Mouse (Mus musculus) C2C12 (cell line): Measurements from ENCODE around the gene Cox6a2. TPM values are rescaled to one million over a fixed set of nuclear protein-coding genes. Genes with fewer than 3 reads are reported as not detected.

Experiments used
- H3K27me3 ChIP-seq: one replicate; pipeline ENCODE4 v1.6.1; 2011; ENCODE audit not compliant: control insufficient read depth, insufficient read depth, insufficient read length
- H3K36me3 ChIP-seq: one replicate; pipeline ENCODE4 v1.6.1; 2011; ENCODE audit not compliant: control insufficient read depth, insufficient read depth
- H3K4me3 ChIP-seq: one replicate; pipeline ENCODE4 v1.5.1; 2011; ENCODE audit warnings: mild to moderate bottlenecking, control low read depth; ENCODE audit not compliant: poor library complexity, insufficient read depth, severe bottlenecking
- H3K79me2 ChIP-seq: one replicate; pipeline ENCODE4 v1.6.1; 2011; ENCODE audit not compliant: control insufficient read depth, insufficient read depth
- H3K79me3 ChIP-seq: one replicate; pipeline ENCODE4 v1.6.1; 2011; ENCODE audit warnings: low read depth, control low read depth
- H3ac ChIP-seq: one replicate; pipeline ENCODE3; 2011; ENCODE audit warnings: low read depth; ENCODE audit not compliant: control insufficient read depth, insufficient read length
- CEBPB ChIP-seq: IDR thresholded peaks from one replicate; pipeline ENCODE4 v1.6.1; 2011; ENCODE audit warnings: low read depth, mild to moderate bottlenecking, control low read depth, moderate library complexity
- CTCF ChIP-seq: IDR thresholded peaks from one replicate; pipeline ENCODE4 v1.5.1; 2011; ENCODE audit not compliant: control insufficient read depth, insufficient read depth, insufficient read length
- FOSL1 ChIP-seq: IDR thresholded peaks from one replicate; pipeline ENCODE4 v1.8.0; 2011; ENCODE audit warnings: mild to moderate bottlenecking, low read length; ENCODE audit not compliant: poor library complexity, insufficient read depth, severe bottlenecking
- MAX ChIP-seq: IDR thresholded peaks from one replicate; pipeline ENCODE4 v1.6.1; 2011; ENCODE audit warnings: mild to moderate bottlenecking, control low read depth
- MYOD1 ChIP-seq: IDR thresholded peaks from one replicate; pipeline ENCODE4 v1.6.1; 2011; ENCODE audit warnings: low read depth; ENCODE audit not compliant: control insufficient read depth, insufficient read length
- MYOG ChIP-seq: IDR thresholded peaks from one replicate; pipeline ENCODE4 v1.6.1; 2011; ENCODE audit not compliant: control insufficient read depth, insufficient read length; ENCODE audit errors: extremely low read depth
- USF1 ChIP-seq: IDR thresholded peaks from one replicate; pipeline ENCODE4 v1.6.1; 2011; ENCODE audit warnings: low read depth, mild to moderate bottlenecking, control low read depth, moderate library complexity
- polyA plus RNA-seq: library from polyadenylated mRNA; unstranded; fragments of >200 nt; fragmentation: generic; extraction: Trizol; gene quantifications from one replicate; pipeline ENCODE4 v1.2.1, GENCODE M21; 2012; ENCODE audit warnings: missing spikeins

Cox6a2 gene
- polyA plus RNA-seq, 1 experiment, result 1.9 TPM

GRCm38 (mm10) chr7:128242331-128242730 lies 36.1 kb upstream of the Cox6a2 start:
- peaks cover 14% of the 10 kb centered on the region for H3K79me2 ChIP-seq
- no peak overlapping the region for H3K4me3 ChIP-seq
- no peaks in the 10 kb centered on the region for H3K27me3 ChIP-seq
- no peak for TF ChIP-seq CEBPB
- no peak for TF ChIP-seq FOSL1
- TF ChIP-seq USF1, result no peak
- TF ChIP-seq MYOD1, result no peak
- no peak for TF ChIP-seq CTCF
- TF ChIP-seq MYOG, result no peak
- TF ChIP-seq MAX, result no peak
- H3ac ChIP-seq, result no peak overlapping the region
- peaks cover 2% of the 10 kb centered on the region for H3K79me3 ChIP-seq
- H3K36me3 ChIP-seq, result peaks cover 17% of the 10 kb centered on the region

- no peaks in the 10 kb centered on the region for H3K27me3 ChIP-seq
- no peak overlapping the region for H3ac ChIP-seq
- peaks cover 16% of the 10 kb centered on the region for H3K79me2 ChIP-seq
- peaks cover 5% of the 10 kb centered on the region for H3K79me3 ChIP-seq
- TF ChIP-seq MAX, result no peak
- no peak for TF ChIP-seq FOSL1
- TF ChIP-seq CEBPB, result no peak
- TF ChIP-seq CTCF, result no peak
- no peak for TF ChIP-seq MYOG
- TF ChIP-seq MYOD1, result no peak
- no peak for TF ChIP-seq USF1
- no peak overlapping the region for H3K4me3 ChIP-seq
- peaks cover 22% of the 10 kb centered on the region for H3K36me3 ChIP-seq
Observed at GRCm38 (mm10) chr7:128240131-128240784, 34.1 kb upstream of the Cox6a2 start.

GRCm38 (mm10) chr7:128238991-128239390 lies 32.8 kb upstream of the Cox6a2 start:
- H3K27me3 ChIP-seq, result no peaks in the 10 kb centered on the region
- H3K4me3 ChIP-seq, result no peak overlapping the region
- peaks cover 5% of the 10 kb centered on the region for H3K79me3 ChIP-seq
- TF ChIP-seq FOSL1 (no peak), USF1 (no peak), CEBPB (peak; percentile 76), MYOG (no peak), MAX (no peak), CTCF (no peak), MYOD1 (no peak)
- peaks cover 16% of the 10 kb centered on the region for H3K36me3 ChIP-seq
- H3K79me2 ChIP-seq, result peaks cover 16% of the 10 kb centered on the region
- H3ac ChIP-seq, result no peak overlapping the region

GRCm38 (mm10) chr7:128237927-128238778 lies 32.0 kb upstream of the Cox6a2 start, which contains the start of gene 9130023H24Rik:
9130023H24Rik (minus strand) TSS chr7:128238031.
- TF ChIP-seq MYOG (no peak), USF1 (no peak), MYOD1 (no peak), CTCF (no peak), FOSL1 (no peak), CEBPB (peak; percentile 31), MAX (peak; percentile 32)
- Histone ChIP-seq H3K36me3 (peaks cover 16% of the 10 kb centered on the region), H3K79me3 (peaks cover 5% of the 10 kb centered on the region), H3K27me3 (no peaks in the 10 kb centered on the region), H3K4me3 (peak within 1 kb of the TSS; percentile 79), H3ac (peak within 1 kb of the TSS; percentile 92), H3K79me2 (peaks cover 16% of the 10 kb centered on the region)

GRCm38 (mm10) chr7:128237593-128237926 lies 31.4 kb upstream of the Cox6a2 start:
- Histone ChIP-seq H3K27me3 (no peaks in the 10 kb centered on the region), H3K36me3 (peaks cover 12% of the 10 kb centered on the region), H3K79me2 (peaks cover 16% of the 10 kb centered on the region), H3ac (peak overlapping the region; percentile 62), H3K4me3 (peak overlapping the region; percentile 79), H3K79me3 (peaks cover 5% of the 10 kb centered on the region)
- no peak for TF ChIP-seq MYOD1
- TF ChIP-seq MYOG, result no peak
- no peak for TF ChIP-seq USF1
